Mouse (Mus musculus) small intestine, adult 2 months (tissue): ENCODE results near the gene Acot7. TPM values are rescaled to one million over a fixed set of nuclear protein-coding genes. Genes with fewer than 3 reads are reported as not detected.

Source experiments
- H3K27ac ChIP-seq: fragments of 200-500 bp; 2 replicates; pipeline ENCODE4 v1.5.1; 2012; ENCODE audit warnings: low read depth, low read length, control low read depth, inconsistent platforms; ENCODE audit not compliant: insufficient read depth
- H3K27me3 ChIP-seq: fragments of 200-500 bp; 2 replicates; pipeline ENCODE4 v1.6.1; 2012; ENCODE audit warnings: mild to moderate bottlenecking, moderate library complexity, low read length, inconsistent platforms; ENCODE audit not compliant: control insufficient read depth, insufficient read depth
- H3K36me3 ChIP-seq: fragments of 200-500 bp; 2 replicates; pipeline ENCODE4 v1.6.1; 2012; ENCODE audit warnings: mild to moderate bottlenecking, low read length, control low read depth, inconsistent platforms; ENCODE audit not compliant: control insufficient read depth, insufficient read depth
- H3K4me1 ChIP-seq: fragments of 200-500 bp; 2 replicates; pipeline ENCODE4 v1.6.1; 2012; ENCODE audit warnings: low read length, inconsistent platforms, mixed read lengths; ENCODE audit not compliant: control insufficient read depth, insufficient read depth, insufficient read length
- H3K4me3 ChIP-seq: fragments of 200-500 bp; 2 replicates; pipeline ENCODE4 v1.5.1; 2012; ENCODE audit warnings: low read depth, mild to moderate bottlenecking, control low read depth, inconsistent platforms, low read length, moderate library complexity
- CTCF ChIP-seq: fragments of 200-500 bp; IDR thresholded peaks from 2 replicates; pipeline ENCODE4 v1.5.1; 2012; ENCODE audit warnings: low read depth, mild to moderate bottlenecking, control low read depth, inconsistent platforms, low read length, moderate library complexity, mixed read lengths; ENCODE audit not compliant: insufficient replicate concordance, insufficient read length; ENCODE audit errors: extremely low read depth
- POLR2A ChIP-seq: fragments of 200-500 bp; IDR thresholded peaks from 2 replicates; pipeline ENCODE4 v1.6.1; 2012; ENCODE audit warnings: low read depth, mild to moderate bottlenecking, control low read depth, inconsistent platforms, low read length, moderate library complexity
- WGBS: fragments of 180-500 bp; shearing (Covaris S2); methylation state at CpG from one replicate; pipeline ENCODE4 v1.1.7; 2018; 5-methylcytosine and 5-hydroxymethylcytosine counted together
- polyA plus RNA-seq: library from polyadenylated mRNA; depleted of rRNA; stranded (reverse); fragments of >200 nt; gene quantifications from 2 replicates; pipeline ENCODE4 v1.2.3, GENCODE M21; 2012

Acot7 gene
- polyA plus RNA-seq, 1 experiment: 33.4 TPM

GRCm38 (mm10) chr4:152271334-152271733, 93.4 kb downstream of the Acot7 start:
- TF ChIP-seq POLR2A (no peak), CTCF (no peak)
- H3K27me3 ChIP-seq: peaks cover 19% of the 10 kb centered on the region
- WGBS: 96% methylated on average over 11 of the region's 11 CpGs
- no peak overlapping the region for H3K27ac ChIP-seq
- no peaks in the 10 kb centered on the region; the same call in 1 of the 2 replicates for H3K36me3 ChIP-seq
- peaks cover 10% of the 10 kb centered on the region; the same call in 1 of the 2 replicates for H3K4me1 ChIP-seq
- no peak overlapping the region for H3K4me3 ChIP-seq

- Histone ChIP-seq H3K36me3 (no peaks in the 10 kb centered on the region; the same call in 1 of the 2 replicates), H3K27ac (no peak overlapping the region), H3K4me1 (peaks cover 10% of the 10 kb centered on the region; the same call in 1 of the 2 replicates), H3K27me3 (peaks cover 19% of the 10 kb centered on the region), H3K4me3 (no peak overlapping the region)
- TF ChIP-seq POLR2A (no peak), CTCF (no peak)
- 82% methylated on average over 7 of the region's 7 CpGs for WGBS
Measured at GRCm38 (mm10) chr4:152272006-152272405, 94.1 kb downstream of the Acot7 start.

GRCm38 (mm10) chr4:152272449-152273049, 94.6 kb downstream of the Acot7 start:
- Histone ChIP-seq H3K4me1 (peaks cover 10% of the 10 kb centered on the region; the same call in 1 of the 2 replicates), H3K36me3 (no peaks in the 10 kb centered on the region; the same call in 1 of the 2 replicates), H3K27me3 (peaks cover 19% of the 10 kb centered on the region), H3K4me3 (no peak overlapping the region), H3K27ac (no peak overlapping the region)
- TF ChIP-seq POLR2A (no peak), CTCF (no peak)
- WGBS: 48% methylated on average over 9 of the region's 9 CpGs

- Histone ChIP-seq H3K4me1 (peaks cover 10% of the 10 kb centered on the region; the same call in 1 of the 2 replicates), H3K27me3 (peaks cover 19% of the 10 kb centered on the region), H3K4me3 (no peak overlapping the region), H3K27ac (no peak overlapping the region), H3K36me3 (no peaks in the 10 kb centered on the region; the same call in 1 of the 2 replicates)
- TF ChIP-seq CTCF (no peak; the same call in 1 of the 2 replicates), POLR2A (no peak)
- 52% methylated on average over 3 of the region's 3 CpGs for WGBS
Measured at GRCm38 (mm10) chr4:152273191-152273590, 95.3 kb downstream of the Acot7 start.

- Histone ChIP-seq H3K27me3 (peaks cover 19% of the 10 kb centered on the region), H3K27ac (peak within 1 kb of the TSS; percentile 9; the same call in 1 of the 2 replicates), H3K36me3 (no peaks in the 10 kb centered on the region), H3K4me3 (peak within 1 kb of the TSS; percentile 58), H3K4me1 (peaks cover 10% of the 10 kb centered on the region; the same call in 1 of the 2 replicates)
- WGBS: 3% methylated on average over 47 of the region's 48 CpGs
- TF ChIP-seq CTCF (no peak), POLR2A (no peak)
Measured at GRCm38 (mm10) chr4:152273621-152274236, 95.8 kb downstream of the Acot7 start, which contains the start of gene Gpr153. TSS of gene Gpr153 (plus strand) at chr4:152274232.

- TF ChIP-seq POLR2A (no peak), CTCF (no peak)
- 4% methylated on average over 20 of the region's 20 CpGs for WGBS
- Histone ChIP-seq H3K27me3 (peaks cover 19% of the 10 kb centered on the region), H3K36me3 (no peaks in the 10 kb centered on the region), H3K4me1 (peaks cover 10% of the 10 kb centered on the region; the same call in 1 of the 2 replicates), H3K27ac (no peak overlapping the region), H3K4me3 (peak overlapping the region; percentile 58)
Measured at GRCm38 (mm10) chr4:152274681-152275131, 96.8 kb downstream of the Acot7 start.
